Mouse (Mus musculus) embryonic stem cell, embryonic (primary cell): ENCODE measurements at regions not wholly inside any gene's neighbourhood (a gene's known extent, or its start where the extent isn't known, plus 50 kb on each side); places are given as distances from the start of the nearest gene placed in this dataset.

Source experiments
- CTCF ChIA-PET, 4 experiments: fragments of 300-600 bp in 2 of 4; fragments of 350-600 bp in 2 of 4; sonication (Branson Sonifier 250); formaldehyde crosslinking; loops; one replicate each; lab custom pipeline; 2022; ENCODE audit warnings: inconsistent platforms in 2 of 4; lab: Charles Lee
- POLR2A ChIA-PET, 4 experiments: fragments of 300-600 bp in 2 of 4; fragments of 350-600 bp in 2 of 4; sonication (Branson Sonifier 250); formaldehyde crosslinking; loops; one replicate each; lab custom pipeline; 2022; ENCODE audit warnings: antibody characterized with exemption in 4 of 4, inconsistent platforms in 1 of 4; lab: Charles Lee

DNA sequence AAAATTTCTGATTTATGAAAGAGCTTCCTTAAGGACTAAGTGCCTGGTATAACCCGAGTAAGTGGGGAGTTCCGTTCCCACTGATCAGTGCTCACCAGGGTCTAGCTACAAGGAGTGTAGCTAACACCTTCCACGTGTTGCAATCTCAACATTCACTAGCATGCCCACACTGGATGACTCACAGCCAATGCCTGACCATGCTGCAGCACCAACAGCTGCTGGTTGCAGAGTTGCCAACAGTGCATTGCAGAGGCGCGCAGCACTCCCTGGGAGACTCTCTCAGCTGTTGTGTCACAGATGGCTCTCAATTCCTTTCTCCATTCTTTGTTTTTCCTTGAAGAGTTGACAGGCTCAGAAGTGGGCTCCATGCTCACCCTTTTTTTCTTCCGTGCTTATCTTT lies 787.5 kb upstream of the Tenm3 start:
- ChIA-PET CTCF (no interaction called here), POLR2A (no interaction called here)

DNA sequence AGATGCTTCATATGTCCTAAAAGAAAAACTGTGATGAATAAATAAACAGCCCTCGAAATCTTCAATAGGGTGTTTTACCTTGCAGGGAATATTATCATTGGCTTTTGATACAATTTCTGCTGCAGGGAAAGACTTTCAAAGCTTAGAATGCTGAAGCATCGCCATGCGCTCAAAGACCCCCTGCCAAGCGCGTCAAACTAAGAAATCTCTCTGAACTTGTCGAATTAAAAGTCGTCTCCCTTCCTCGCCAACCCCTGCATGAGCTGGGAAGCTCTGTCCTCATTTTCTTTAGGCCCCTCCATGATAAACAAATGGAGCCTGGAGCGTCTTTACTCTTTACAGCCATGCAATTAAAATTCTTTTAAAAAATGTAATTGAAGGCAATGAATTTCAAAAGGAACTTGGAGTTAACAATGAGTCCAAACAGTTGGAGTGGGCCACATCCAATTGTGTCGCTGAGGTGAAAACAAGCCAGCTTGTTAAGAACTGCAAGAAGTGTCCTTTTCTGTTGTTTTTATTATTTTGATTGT lies 784.3 kb upstream of the Tenm3 start:
- POLR2A ChIA-PET, result no interaction called here
- CTCF ChIA-PET, result no interaction called here

DNA sequence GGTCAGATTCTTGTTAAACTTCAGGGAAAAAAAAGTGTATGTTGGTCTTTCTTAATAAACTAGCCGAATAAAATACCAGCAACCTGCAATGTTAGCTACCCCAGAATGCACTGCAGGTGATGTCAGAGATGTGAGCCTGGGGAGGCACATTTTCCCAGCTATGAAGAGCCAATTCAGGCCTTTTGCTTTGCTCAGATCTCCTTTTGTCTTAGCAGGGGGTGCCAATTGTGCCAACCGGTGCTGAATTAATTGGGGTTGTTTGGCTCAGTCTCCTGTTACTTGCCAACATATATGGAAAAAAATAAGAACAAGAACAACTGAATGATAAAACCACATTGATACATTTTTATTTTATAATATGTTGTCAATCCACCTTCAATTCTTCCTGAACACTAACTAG lies 751.8 kb upstream of the Tenm3 start:
- CTCF ChIA-PET, result no interaction called here
- POLR2A ChIA-PET, result no interaction called here

DNA sequence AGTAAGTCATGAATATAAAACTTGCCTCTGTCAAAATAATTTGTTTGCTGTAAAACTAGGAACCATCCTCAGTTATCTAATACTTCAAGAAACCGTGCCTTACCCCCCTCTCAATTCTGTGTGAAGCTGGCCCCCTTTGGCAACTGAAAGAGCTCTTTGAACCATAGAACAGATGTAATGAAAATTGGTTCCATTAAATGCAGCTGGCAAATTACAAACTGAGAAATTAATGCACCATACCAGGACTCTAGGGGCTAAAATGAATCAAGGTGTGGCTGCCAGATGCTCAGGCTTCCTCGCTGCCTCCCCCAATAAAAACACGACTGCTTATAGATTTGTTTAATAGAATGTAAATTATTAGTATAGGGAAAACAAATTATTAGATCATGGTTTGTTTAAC lies 723.7 kb upstream of the Tenm3 start:
- POLR2A ChIA-PET, result no interaction called here
- CTCF ChIA-PET, result no interaction called here

DNA sequence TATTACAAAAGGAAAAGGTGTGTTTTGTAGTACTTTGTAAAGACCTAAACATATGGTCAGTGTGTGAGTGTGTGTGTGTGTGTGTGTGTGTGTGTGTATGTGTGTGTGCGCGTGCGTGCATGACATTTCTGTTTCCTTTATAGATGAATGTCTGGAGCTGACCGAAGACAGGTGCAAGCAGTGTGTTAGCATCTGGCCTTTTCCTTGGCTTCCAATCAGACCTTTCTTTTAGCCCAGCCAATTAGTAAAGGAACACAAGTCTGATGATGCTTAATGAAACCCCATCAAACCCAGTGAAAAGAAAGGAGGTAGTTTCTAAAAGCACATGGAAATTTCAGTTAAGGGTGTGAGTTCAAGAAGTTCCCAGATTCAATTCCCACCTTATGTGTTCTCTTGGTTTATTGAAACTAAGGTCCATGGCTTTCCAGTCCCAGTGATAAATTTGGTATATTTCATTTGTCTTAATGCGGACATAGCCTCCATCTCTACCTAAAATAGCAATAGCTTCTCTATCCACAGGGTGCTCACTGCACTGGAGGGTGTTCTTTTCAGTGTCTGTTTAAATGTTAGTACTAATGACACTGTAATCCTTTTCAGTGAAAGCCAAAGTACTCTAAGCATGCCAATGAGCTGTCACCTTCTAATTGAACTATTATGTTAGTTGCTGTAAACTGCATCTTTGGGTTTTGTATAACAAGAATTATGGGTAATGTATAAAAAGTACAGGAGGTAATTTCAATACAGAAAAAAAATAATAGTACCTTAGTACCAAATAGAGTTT lies 719.9 kb upstream of the Tenm3 start:
- POLR2A ChIA-PET, result no interaction called here
- CTCF ChIA-PET, result no interaction called here

DNA sequence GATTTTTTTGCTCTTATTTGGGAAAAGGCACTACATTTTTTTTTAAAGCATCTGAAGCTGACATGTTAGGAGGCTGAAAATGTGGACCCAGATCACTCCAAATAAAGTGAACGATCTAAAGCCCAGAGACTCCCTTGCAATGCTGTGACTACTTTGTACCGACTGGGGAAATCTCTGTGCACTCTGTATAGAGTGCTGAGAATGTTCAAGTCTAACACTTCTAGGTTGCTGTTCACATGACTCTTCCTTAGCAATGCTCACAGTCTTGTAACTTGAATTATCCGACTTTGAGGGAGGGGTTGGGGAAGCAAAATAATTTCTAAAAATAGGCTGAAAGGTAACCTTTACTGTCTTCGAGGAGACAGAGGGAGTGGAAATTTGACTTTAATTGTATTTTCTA lies 719.2 kb upstream of the Tenm3 start:
- CTCF ChIA-PET, result no interaction called here
- POLR2A ChIA-PET, result no interaction called here

DNA sequence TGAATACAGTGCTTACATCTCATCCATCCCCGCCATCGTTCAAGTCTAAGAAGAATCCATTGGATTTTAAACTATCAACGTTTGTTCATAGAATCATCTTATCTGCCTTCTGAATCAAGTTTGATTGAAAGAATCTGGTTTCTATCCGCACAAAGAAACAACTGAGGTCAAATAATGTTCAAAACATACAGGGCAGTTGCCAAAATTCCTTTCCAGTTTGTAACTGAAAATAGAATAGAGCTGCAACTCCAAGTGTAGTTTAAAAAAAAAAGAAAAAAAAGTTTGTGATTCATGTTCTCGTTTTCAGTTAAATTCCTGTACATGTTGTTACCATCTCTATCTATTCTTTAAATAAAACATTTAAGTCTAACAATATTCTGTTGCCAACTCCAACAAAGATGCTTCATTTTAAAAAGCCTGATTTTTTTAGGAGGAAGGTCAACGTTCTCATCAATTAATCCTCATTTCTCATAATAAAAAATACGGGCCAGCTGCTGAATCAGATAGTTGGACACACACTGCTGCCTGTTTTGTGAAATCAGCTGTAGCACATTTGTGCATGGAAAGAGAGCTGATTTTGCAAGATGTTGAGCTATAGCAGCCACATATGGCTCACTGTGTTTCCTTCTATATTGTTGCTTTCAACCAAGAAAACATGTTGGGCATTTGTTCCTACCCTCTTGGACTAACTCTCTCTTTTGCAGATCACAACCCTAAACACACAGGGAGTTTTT lies 712.1 kb upstream of the Tenm3 start:
- CTCF ChIA-PET, result no interaction called here
- POLR2A ChIA-PET, result interaction anchor here in 1 of 4 experiments (0.7 kb wide), 1 partner anchor 29 kb away, joined by 3 read pairs; no protein-coding TSS in a partner anchor

DNA sequence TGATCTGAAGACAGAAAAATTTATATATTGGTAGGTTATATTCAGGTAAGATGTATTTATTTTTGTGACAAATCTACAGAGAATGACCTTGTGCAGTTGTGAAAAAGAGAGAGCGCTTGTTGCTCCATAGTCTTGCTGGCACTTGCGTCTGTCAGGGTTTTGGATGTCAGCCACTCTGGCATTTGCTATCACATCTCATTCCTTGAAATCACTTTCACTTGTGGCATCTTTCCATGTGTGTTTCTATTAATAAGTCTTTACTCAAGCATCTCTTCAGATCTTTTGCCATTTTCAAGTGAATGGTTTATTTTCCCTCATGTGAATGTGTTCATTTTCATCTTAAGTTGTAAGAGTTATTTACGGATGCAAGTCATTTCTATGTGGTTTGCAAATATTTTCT lies 709.4 kb upstream of the Tenm3 start:
- ChIA-PET POLR2A (no interaction called here), CTCF (no interaction called here)

DNA sequence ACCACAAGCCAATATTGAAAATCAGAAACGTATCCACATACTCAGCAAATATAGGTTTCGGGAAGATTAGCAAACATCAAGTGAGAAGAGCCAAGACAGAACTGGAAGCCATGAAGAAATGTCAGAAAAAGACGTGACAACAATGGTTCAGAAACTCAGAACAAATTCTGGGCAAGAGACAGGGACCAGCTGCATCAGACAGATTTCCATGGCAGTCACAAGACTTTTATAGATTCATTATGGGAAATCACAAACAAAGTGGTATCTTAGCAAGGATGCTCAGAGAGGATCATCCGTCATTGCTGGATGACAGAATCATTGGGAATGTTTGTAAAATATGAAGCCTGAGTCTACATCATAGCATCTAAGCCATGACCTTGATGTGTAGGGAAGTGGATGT lies 699.6 kb upstream of the Tenm3 start:
- CTCF ChIA-PET, result no interaction called here
- POLR2A ChIA-PET, result no interaction called here

DNA sequence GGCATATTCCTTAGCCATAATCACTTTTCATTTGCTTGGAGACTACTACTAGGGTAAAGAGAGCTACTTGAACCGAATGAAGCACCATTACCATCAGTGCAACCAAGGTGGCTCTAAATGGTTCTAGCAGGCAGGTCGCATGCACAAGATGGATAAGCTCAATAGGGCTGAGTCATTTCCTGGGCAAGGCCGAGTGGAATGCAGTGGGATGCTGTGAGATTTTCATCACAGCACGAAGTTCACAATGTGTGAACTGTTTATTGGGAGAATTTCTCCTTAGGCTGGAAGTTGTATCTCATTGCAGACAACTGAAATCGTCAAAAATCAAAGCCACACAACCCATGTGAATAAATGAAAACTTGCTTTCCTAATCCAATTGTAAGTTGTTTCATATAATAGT lies 697.6 kb upstream of the Tenm3 start:
- CTCF ChIA-PET, result no interaction called here
- POLR2A ChIA-PET, result no interaction called here

DNA sequence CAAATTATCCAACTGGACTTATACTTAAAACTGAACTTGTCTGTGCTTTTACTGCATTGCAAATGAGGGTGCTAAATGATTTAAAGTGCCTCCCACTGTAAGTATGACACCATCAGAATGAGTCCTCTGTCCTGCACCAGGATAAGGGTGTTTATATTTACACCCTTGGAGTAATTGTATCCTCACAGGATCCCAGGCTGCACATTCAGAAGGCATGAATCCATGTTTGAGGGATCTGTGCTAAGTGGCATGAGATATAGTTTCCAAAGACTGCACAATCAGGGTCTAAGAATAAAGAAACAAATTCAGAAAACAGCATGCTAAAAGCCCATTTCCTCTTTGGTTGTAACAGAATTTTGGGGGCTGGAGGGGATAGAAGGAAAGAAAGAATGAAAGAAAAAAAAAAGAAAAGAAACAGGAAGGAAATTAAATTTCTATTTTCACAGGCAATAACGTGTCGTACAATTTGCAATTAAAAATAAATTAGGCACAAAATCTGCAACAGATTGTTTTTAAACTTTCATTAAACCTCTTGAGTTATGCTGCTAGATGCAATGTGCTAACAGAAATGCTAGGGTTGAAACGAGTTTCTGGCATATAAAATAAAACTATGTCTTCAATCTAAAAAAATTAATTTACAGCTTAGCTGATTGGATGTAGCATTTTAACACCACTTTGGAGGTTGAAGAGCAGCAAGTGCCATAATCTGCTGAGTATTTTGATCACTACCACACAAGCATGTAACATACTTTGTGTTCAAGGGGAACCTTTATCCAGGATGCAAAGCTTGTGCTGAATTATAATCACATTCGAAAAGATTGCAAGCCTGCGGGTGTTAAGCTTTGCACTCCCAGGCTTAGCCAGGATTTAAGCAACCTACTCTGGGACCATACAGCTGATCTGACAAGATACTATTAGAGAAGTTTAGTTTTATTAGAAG lies 689.9 kb upstream of the Tenm3 start:
- ChIA-PET POLR2A (no interaction called here), CTCF (no interaction called here)

DNA sequence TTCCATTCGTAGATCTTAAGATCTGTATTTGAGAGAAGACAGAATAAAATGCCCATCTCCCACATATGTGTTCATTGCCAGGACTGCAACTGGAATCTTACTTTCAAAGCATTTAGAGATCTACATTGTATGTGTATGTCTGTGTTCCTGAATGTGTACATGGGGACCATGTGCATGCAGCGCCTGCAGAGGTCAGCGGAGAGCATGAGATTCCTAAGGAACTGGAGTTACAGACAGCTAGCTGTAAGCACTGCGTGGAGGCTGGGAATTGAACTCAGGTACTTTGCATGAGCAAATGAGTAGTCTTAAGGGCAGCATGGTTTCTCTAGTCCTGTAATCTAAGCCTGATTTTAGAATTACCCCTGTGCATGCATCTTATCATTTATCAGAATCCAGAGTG lies 685.5 kb upstream of the Tenm3 start:
- CTCF ChIA-PET, result no interaction called here

DNA sequence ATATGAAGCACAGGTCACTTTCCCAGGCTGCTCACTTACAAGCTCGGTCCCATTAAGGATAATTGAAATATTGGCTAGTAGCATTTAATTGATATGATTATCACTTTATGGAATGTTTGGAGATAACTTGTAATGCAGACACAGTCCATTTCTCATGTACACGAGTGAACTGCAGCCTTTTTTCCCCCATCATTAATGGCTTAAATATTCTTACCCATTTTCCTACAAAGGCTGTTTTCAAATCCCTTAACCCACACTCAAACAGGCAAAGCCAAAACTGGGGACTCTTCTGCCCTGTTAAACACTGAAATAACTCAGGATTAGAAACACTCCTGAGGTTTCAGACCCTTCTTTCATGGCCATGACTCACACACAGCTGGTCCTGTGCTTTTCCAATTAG lies 649.2 kb upstream of the Tenm3 start:
- ChIA-PET POLR2A (interaction anchor here in 2 of 4 experiments (0.6 to 0.7 kb wide), 2 partner anchors 35 to 786 kb away, joined by 3 to 5 read pairs; no protein-coding TSS in a partner anchor), CTCF (no interaction called here)

More for the DNA sequence above, 685.5 kb upstream of the Tenm3 start:
- POLR2A ChIA-PET, result no interaction called here

DNA sequence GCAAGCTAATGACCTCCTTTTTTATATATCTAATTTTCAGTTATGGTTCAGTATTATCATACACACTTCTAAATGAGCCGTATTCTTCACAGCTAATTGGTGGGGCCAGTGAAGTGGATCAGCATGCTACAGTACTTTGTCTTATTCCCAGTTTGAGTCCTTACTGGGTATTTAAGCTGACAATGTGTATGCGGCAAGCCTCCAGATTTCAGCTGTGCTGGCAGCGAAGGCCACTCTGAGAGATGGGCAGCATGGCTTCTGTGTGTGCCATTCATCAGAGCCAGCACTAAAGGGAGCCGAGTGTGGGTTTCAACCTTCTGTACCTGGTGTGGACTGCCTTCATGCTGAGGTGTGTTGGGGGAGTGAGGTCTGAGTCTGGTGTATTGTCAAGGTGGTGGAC lies 641.5 kb upstream of the Tenm3 start:
- CTCF ChIA-PET, result no interaction called here

DNA sequence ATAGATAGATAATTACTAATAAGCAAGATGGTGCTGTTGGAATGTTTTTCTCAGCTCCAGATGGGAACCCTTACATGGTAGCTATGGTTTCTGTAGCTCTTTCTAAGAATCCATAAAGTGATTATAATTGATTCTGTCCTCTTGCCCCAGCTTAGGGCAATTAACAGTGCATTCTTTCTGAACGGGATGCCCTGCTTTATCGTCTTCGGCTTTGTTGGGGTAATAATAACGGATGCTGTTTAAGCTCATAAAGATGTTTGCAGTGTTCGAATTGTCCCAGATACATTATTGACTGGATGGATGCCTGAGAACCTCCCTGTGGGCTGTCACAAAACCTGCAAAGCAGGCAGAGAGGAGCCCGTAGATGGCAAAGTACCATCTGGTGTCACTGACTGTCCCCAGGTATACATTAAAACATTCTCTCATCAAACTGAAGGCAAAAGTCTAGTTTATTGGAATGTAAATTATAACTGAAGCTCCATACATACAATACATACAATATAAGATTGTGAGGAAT lies 637.8 kb upstream of the Tenm3 start:
- ChIA-PET POLR2A (interaction anchor here in 1 of 4 experiments (0.6 kb wide), 1 partner anchor 13 kb away, joined by 4 read pairs; no protein-coding TSS in a partner anchor), CTCF (no interaction called here)

More for the DNA sequence above, 641.5 kb upstream of the Tenm3 start:
- POLR2A ChIA-PET, result no interaction called here

DNA sequence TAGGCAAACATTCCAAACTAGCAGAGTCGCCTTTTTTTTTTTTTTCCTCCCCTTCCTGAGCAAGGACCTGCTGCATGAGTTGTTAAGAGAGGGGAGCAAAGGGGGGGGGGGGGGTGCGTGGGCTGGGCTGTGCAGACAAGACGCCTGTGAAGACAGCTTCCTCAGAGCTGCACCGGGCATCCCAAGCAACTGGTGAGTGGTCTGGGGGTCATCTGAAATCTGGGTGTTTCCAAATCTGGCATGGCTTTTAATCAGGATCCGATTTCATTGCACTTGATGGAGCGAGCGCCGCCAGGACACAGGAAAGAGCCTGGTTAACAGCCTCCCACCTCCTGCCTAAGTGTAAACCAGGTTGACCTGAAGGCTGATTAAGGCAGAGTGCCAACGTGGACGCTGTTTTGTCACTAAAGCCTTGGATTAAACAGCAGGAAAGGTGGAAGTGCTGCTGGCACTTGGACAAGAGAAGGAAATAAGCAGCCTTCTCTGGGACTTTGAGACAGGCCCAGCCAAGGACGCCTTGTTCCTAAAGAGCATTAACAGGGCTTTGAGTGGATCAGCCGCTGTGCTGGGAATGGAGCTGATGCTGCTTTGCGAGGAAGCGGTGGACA lies 622.3 kb upstream of the Tenm3 start:
- POLR2A ChIA-PET, result no interaction called here
- CTCF ChIA-PET, result interaction anchor here in 1 of 4 experiments (0.5 kb wide), 1 partner anchor 21 kb away, joined by 3 read pairs; no protein-coding TSS in a partner anchor

DNA sequence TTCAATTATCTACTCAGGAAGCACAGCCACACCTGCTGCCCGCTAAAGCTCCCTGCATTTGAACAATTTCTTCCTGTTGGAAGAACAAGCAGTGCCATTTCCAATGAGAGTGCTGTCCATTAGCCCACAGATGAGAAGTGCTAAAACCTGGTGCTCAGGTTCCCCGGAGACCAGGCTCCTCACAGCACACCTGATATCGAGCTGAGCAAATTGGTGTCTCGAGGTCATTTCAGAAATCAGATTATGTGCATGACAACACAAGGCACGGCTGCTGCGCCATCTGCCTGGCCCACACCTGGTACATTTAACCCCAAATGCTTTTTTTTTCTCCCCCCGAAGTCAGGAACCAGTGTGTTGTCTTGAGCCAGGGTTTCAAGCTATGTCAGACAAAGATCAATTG lies 621.3 kb upstream of the Tenm3 start:
- POLR2A ChIA-PET, result no interaction called here
- CTCF ChIA-PET, result no interaction called here

DNA sequence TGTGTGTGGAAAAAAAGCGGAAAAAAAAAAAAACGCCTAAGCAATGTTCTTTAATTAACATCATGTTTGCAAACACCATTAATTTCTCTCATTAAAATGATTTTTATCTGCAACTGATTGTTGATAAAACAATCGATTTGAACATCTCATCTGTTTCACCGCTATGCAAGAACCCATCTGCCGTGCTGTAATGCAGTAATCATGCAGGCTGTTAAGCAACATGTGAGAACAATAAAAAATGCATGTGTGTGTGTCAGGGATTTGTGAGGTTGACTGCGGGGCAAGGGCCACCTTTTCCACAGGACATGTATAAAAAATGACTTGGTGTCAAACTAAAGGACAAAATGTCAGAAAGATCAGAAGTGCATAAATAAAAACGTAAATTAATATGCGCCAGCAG lies 618.9 kb upstream of the Tenm3 start:
- ChIA-PET POLR2A (interaction anchor here in 1 of 4 experiments (0.7 kb wide), 2 partner anchors 583 to 1247 kb away, joined by 3 to 4 read pairs; no protein-coding TSS in a partner anchor), CTCF (no interaction called here)
